Mouse (Mus musculus) brain, embryonic 14.5 days (tissue): ENCODE data around the gene Rabep1.

Source experiments
- CTCF ChIP-seq: fragments of 200-500 bp; IDR thresholded peaks from 2 replicates; pipeline ENCODE4 v1.5.1; 2012; ENCODE audit warnings: inconsistent platforms, mild to moderate bottlenecking, moderate library complexity, borderline replicate concordance; ENCODE audit not compliant: insufficient read depth, insufficient read length; ENCODE audit errors: extremely low read depth
- POLR2A ChIP-seq: fragments of 200-500 bp; IDR thresholded peaks from 2 replicates; pipeline ENCODE4 v1.6.1; 2012; ENCODE audit warnings: mild to moderate bottlenecking, inconsistent platforms, borderline replicate concordance; ENCODE audit not compliant: poor library complexity, insufficient read depth, insufficient read length, severe bottlenecking; ENCODE audit errors: extremely low read depth

DNA sequence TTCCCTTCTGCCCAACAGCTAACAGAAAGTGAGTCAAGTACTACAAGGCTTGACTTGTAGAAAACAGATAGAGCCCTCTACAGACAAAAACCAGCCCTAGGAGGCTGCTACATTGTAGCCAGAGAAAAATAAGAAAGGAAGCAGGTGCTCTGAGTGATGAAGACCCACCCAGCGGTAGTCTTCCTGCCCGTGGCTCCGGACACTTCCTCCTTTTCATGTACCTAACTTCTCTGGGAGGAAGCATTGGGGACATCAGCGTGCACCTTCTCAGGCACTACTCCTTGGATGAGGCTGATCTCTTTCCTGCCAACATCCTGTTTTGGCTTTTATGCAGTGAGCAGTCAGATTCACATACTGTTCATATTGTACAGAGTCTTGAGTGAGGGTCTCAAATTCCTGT, 37.9 kb upstream of the Rabep1 start:
- TF ChIP-seq POLR2A (no peak), CTCF (no peak)
